Mouse (Mus musculus): Measurements from ENCODE around the gene Ncam1.

The Ncam1 gene

GRCm38 (mm10) chr9:49746176-49746575, 52.5 kb downstream of the Ncam1 start:
- no peak for DNase-seq

GRCm38 (mm10) chr9:49745696-49746095, 53.0 kb downstream of the Ncam1 start:
- DNase-seq: no peak

GRCm38 (mm10) chr9:49744286-49744685, 54.4 kb downstream of the Ncam1 start:
- no peak for DNase-seq

- no peak for DNase-seq
Observed at GRCm38 (mm10) chr9:49739935-49740334, 58.8 kb downstream of the Ncam1 start.

- DNase-seq: no peak
Observed at GRCm38 (mm10) chr9:49738546-49738945, 60.2 kb downstream of the Ncam1 start.

GRCm38 (mm10) chr9:49737166-49737565, 61.6 kb downstream of the Ncam1 start:
- no peak for DNase-seq

- DNase-seq: no peak
Observed at GRCm38 (mm10) chr9:49734348-49735007, 64.2 kb downstream of the Ncam1 start.

- DNase-seq: peak; percentile 74
Observed at GRCm38 (mm10) chr9:49733726-49734125, 65.0 kb downstream of the Ncam1 start.

- no peak for DNase-seq
Observed at GRCm38 (mm10) chr9:49729479-49729878, 69.2 kb downstream of the Ncam1 start.

GRCm38 (mm10) chr9:49728211-49728610, 70.5 kb downstream of the Ncam1 start:
- DNase-seq: no peak

- DNase-seq: peak; percentile 81
Observed at GRCm38 (mm10) chr9:49722765-49723164, 76.0 kb downstream of the Ncam1 start.

- DNase-seq: peak; percentile 71
Observed at GRCm38 (mm10) chr9:49715121-49715520, 83.6 kb downstream of the Ncam1 start.

GRCm38 (mm10) chr9:49714091-49714490, 84.6 kb downstream of the Ncam1 start:
- DNase-seq: no peak

GRCm38 (mm10) chr9:49707646-49708045, 91.1 kb downstream of the Ncam1 start:
- DNase-seq: no peak

GRCm38 (mm10) chr9:49704196-49704967, 94.3 kb downstream of the Ncam1 start:
- no peak for DNase-seq

- DNase-seq: no peak
Observed at GRCm38 (mm10) chr9:49695371-49695770, 103.4 kb downstream of the Ncam1 start.

- DNase-seq: no peak
Observed at GRCm38 (mm10) chr9:49692791-49693190, 105.9 kb downstream of the Ncam1 start.

- DNase-seq: no peak
Observed at GRCm38 (mm10) chr9:49691344-49691743, 107.4 kb downstream of the Ncam1 start.

GRCm38 (mm10) chr9:49683566-49684273, 115.0 kb downstream of the Ncam1 start:
- no peak for DNase-seq

GRCm38 (mm10) chr9:49681848-49682469, 116.8 kb downstream of the Ncam1 start:
- DNase-seq: no peak

GRCm38 (mm10) chr9:49679270-49679669, 119.5 kb downstream of the Ncam1 start:
- DNase-seq: no peak

- no peak for DNase-seq
Observed at GRCm38 (mm10) chr9:49675696-49676465, 122.8 kb downstream of the Ncam1 start.
